Mouse (Mus musculus) right cerebral cortex, postnatal 36 days (tissue): ENCODE measurements around the gene Emilin2.
"Not testable (repeated sequence)": the region's sequence is repeated elsewhere in the genome, so short reads cannot be mapped to it uniquely, and the experiment has no call there.

Experiments
- DNase-seq, 2 experiments: peaks; one replicate each; pipeline ENCODE4 v3.0.0; 2022; ENCODE audit warnings: low spot score in 2 of 2, mixed read lengths in 1 of 2

Gene Emilin2

DNA sequence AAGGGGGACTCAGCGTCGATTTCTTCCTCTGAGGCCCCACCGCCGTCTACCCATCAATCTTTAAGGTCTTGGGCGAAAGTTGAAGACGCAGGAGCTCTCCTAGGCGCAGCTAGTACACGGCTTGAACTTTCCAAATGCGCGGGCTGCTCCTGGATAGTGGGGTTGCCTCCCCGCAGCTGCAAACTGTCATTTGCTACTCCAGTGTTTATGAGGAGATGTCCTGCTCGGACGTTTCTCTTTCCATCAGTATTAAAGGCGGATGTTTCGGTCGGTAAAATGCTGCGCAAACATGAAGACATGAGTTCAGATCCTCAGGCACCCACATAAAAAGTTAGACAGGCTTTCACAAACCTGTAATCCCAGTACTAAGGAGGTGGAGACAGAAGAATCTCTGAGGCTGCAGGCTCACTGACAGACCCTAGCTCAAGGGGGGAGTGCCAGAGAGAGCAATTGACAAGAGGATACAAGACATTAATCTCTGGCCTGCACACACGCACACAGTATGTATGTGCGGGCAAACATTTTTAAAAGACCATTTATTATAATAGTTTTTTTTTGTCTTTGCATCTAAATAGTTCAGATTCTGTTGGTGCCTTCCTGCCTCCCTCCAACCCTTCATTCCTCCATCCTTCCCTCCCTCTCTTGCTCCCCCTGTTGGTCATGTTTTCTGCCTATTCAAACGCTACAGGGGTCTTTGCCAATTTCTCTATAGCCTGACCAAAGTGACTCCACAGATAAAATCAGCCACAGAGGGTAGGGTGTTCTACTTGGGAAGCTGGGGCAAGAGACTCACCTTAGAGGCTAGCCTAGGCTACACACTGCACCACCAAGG is at the start of gene Emilin2:
Emilin2 (minus strand) TSS at position 639 of the 832 bp plus-strand sequence.
- DNase-seq = no peak

DNA sequence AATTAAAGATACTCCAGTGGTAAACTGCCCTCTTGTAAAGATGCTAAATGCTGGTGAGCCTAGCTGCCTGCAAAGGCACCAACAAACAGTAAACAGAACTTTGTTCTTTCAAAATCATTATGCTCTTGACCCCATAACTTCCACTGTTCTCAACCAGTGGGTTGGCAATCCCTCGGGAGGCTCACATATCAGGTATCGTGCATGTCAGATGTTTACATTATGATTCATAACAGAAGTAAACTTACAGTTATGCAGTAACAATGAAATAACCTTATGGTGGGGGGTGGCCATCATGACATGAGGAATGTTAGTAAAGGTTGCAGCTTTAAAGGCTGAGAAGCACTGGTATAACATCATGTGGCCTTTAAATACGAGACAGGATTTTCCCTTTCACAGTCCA is 43.7 kb upstream of the Emilin2 start:
- no peak for DNase-seq

- DNase-seq = no peak
Measured at GRCm38 (mm10) chr17:71354205-71354604, 42.4 kb upstream of the Emilin2 start.

- DNase-seq = no peak
Measured at GRCm38 (mm10) chr17:71348188-71348587, 36.4 kb upstream of the Emilin2 start.

DNA sequence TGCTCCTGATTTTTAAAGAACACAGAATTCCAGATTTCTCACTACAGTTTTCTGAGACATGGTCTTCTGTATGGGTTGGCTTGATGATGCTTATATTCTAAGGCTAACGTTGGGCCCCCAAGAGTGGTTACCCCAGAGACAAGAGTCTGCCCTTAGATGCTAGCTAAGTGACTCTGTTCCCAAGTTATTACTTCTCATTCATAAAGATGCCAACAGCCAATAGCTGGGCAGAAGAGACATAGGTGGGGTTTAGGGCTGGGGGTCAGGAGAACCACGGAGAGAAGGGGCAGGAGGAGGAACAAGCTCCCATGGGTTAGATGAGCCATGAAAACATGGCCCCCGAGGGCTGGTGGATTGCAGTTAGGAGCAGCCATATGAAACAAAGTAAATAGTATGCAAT is 30.2 kb upstream of the Emilin2 start:
- no peak for DNase-seq

- no peak for DNase-seq
Measured at GRCm38 (mm10) chr17:71338627-71339026, 26.8 kb upstream of the Emilin2 start.

DNA sequence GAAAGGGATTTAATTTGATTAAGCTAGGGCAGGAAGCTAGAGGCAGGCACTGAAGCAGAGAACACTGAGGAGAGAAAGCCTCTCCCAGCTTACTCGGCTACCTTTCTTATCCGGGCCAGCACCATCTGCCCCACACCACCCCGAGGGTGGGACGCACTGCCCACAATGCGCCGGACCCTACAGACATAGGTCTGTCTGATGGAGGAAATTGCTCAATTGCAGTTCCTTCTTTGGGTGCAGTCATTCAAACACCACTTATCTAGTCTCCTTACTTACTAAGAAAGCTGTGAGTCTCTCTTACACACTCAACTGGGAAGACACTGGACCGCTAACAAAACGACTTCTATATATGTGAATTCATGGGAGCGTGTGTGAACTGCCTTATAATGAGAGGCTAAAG is 25.8 kb upstream of the Emilin2 start:
- no peak for DNase-seq

DNA sequence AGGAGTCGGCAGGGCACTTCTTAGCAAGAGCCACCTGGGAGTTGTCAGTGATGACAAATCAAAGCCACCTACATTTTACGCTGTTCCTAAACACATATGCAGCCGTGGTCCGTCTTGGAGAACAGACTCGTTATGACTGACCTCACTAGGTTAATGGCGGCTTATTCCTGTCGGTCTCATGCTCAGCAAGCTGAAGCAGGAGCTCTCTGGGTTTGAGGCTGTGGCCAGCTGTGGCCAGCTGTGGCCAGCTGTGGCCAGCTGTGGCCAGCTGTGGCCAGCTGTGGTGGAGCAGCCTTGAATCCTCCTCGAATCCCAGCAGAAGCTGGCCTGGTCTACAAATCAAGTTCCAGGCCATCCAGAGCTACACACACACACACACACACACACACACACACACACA is 24.6 kb upstream of the Emilin2 start:
- no peak for DNase-seq

GRCm38 (mm10) chr17:71332298-71332697 is 20.5 kb upstream of the Emilin2 start:
- DNase-seq = no peak

- DNase-seq = not testable (repeated sequence)
Measured at GRCm38 (mm10) chr17:71320731-71321130, 9.0 kb upstream of the Emilin2 start.

DNA sequence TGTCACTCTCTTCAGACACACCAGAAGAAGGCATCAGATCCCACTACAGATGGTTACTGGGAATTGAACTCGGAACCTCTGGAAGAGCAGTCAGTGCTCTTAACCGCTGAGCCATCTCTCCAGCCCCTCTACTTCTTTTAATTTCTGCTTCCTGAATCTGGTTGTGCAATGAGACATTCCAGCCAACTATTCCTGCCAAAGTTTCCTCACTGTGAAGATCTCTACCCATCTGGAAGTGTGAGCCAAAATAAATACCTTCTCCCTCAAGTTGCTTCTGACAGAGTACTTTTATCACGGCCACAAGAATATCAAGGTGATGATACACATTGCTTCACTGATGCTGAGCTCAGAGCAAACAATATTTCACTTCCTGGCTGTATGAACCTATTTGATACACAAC is 7.6 kb upstream of the Emilin2 start:
- no peak for DNase-seq

DNA sequence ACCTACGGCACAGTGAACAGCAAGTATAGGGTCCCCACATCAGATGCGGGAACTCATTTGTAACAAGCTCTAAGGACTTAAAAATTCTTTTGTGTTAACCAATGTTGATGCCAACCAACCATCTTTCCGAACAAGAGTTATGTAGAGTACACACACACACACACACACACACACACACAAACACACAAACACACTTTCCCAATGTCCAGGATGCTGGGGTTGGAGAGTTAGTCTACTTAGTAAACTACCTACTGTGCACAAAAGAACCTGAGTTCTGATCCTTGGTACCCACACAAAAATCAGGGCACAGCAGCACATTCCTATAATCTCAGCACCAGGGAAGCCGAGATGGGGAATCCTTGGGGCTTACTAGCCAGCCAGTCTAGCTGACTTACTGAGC is 5.8 kb upstream of the Emilin2 start:
- DNase-seq = no peak

DNA sequence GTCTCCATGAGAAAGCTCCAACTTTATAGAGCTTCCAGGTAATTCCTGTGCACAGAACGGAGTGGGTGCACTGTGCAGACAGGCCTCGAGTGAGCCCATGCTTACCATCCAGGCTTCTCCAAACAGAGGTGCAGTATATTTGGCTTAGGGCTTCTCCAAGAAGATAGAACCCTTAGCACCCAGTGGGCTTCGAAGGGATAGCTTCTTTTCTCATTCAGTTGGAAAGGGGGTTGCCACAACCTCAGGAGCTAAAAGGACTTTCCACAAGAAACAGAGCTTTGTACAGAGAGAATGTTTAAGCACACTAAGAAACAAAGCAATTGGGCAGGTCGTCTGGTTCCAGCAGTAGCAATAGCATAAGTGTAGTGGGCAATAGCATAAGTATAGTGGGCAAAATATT is 2.5 kb upstream of the Emilin2 start:
- DNase-seq = no peak

- DNase-seq = no peak
Measured at GRCm38 (mm10) chr17:71310486-71311339, 1.1 kb downstream of the Emilin2 start.

DNA sequence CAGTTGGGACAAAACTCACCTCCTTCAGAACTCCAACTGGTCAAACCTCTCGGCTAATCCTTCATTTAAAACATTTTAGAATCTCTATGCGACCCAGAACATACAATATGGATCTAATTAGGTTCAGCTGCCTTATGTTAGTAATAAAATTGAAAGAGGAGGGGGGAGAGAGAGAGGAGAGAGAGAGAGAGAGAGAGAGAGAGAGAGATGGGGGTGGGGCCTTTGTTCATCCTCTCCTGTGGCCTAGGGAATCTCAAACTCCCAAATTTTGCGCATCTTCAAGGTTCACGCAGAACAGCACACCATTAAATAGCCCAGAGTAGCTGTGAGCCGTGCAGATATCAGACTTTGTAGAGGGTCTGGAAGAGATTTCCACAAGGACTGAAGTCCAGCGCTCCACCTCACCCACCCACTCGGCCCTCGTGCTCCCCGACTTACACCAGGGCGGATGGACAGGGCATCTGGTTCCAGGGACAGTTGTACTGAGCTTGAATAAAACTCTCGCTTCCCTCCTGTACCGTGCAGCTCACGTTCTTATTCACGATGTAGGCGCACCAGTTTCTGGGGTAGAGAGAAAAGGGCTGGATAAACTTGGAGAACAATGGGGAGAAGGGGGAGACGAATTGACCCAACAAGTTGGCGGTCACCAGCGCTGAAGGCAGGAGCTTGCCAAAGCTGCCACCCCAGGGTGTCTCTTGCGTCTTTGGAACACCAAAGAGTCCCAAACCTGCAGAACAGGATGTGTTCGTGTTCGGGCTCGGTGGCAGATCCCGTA is 1.9 kb downstream of the Emilin2 start:
- no peak for DNase-seq

DNA sequence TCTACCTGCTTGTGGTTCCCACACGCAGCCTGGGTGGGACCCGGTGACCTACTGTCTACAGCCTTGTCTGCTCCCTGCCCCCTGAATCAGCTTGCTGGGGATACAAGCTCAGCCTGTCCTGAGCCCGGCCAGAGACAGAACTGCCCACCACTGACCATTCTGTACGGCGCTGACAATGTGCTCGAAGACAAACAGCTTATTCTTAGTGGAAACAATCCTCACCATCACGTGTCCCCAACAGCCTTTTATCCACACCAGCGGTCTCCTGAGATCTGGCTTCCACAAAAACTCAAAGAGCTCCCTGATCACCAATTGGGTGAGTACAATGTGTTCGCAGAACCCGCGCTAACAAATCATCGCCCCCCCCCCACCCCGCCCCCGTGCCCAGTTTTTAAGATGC is 2.6 kb downstream of the Emilin2 start:
- DNase-seq = no peak

DNA sequence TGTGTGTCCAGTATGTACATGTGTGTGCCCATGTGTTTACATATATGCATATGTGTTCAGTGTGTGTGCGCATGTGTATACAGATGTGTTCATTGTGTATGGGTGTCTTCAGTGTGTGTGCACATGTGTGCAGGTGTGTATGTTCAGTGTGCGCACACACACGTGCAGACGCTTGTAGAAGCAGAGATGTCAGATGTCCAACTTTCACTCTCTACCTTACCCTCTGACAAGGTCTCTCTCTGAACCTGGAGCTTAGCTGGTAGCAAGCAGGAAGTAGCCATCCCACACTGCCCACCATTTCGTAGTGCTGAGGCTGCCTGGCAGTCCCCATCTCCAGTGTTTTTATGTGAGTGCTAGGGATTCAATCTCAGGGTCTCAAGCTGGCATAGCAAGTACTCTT is 3.5 kb downstream of the Emilin2 start:
- no peak for DNase-seq

DNA sequence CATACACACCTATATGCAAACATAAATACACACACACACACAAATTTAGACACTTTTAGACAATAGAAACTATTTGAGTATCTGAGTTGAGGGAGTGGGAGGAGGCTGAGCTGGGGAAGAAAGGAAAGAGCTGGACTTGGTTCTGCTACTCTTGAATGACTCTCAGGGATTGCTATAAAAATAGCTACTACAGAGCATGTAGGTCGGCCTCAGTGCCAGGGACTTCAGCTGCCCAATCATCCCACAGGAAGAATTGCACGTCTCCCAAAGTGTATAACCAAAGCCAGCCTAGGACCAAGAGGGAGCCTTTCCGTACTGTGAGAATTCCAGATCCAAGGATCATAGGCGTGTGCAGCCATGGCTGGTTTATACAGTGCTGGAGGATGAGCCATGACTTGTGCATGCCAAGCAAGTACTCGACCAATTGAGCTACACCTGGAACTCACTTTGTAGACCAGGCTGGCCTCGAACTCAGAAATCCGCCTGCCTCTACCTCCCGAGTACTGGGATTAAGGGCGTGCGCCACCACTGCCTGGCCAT is 4.5 kb downstream of the Emilin2 start:
- no peak for DNase-seq

- DNase-seq = no peak
Measured at GRCm38 (mm10) chr17:71306716-71307115, 5.1 kb downstream of the Emilin2 start.

GRCm38 (mm10) chr17:71306091-71306490 is 5.7 kb downstream of the Emilin2 start:
- DNase-seq = no peak

DNA sequence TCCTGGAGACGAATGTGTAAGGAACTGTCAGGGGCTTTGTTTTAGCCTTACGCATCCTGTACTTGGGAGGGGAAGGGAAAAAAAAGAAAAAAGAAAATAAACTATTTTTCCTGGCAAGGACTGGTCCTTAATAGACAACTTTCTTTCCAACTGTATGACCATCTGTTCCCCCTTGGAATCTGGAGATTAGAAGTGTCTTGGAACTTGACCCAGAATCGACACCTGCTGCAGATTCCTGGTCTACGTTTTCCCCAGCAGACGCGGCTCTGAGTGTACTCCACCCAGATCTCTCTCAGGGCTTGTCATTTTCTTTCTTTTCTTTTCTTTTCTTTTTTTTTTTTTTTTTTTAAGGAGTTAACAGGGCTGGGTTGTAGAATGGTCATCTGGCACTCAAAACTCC is 8.3 kb downstream of the Emilin2 start:
- DNase-seq = no peak

- no peak for DNase-seq
Measured at GRCm38 (mm10) chr17:71301413-71301812, 10.4 kb downstream of the Emilin2 start.
